Mouse (Mus musculus): ENCODE measurements around the gene Ddc. TPM values are rescaled to one million over a fixed set of nuclear protein-coding genes. Genes with fewer than 3 reads are reported as not detected.

The Ddc gene
- total RNA-seq, 2 experiments from 2014 or later = 1.3 to 1.9 TPM

- peak; percentile 49 to 61 for DNase-seq
These were observed 73.7 kb downstream of the Ddc start for GRCm38 (mm10) chr11:11823980-11824911.

DNA sequence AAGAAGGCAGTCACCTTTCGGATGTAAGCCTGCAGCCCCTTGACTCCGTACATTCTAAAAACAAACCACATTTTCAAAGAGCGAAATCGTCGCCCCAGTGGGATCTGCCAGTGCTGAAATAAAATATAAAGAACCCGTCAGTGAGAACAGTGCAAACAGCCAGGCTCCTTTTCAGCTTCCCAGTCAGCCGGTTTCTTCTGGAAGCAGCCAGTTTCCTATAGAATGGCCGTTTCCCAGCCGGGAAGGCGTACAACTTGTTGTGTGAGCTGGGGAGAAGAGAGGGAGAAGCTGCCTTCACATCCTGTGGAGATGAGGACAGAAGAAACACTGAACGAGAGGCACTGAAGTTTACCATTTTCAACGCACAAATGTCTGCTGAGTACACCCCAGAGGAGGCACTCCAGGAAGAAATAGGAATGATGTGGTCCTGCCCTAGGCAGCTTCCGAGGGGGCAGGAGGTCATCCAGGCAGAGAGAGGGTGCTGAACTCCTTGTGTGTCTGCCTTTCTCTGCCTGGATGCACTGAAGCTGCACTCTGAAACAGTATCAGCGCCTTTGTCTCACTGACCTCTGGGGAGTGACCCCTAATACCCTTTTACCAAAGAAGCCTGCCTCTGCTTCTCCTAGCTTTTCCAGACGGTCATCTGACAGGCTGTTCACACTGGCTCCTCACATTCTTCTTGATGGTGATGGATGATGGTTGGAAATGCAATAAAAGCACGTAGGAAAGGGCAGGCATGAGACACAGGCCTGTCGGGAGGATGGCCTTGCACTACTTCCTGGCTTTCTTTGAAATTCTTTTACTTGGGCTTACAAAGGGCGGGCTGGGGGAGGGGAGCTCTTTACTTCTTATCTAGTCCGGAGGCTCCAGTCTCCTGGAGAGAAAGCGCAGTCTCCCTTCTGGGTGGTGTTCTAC, 75.5 kb downstream of the Ddc start:
- no peak for DNase-seq

GRCm38 (mm10) chr11:11821387-11821975, 76.5 kb downstream of the Ddc start:
- no peak for DNase-seq

GRCm38 (mm10) chr11:11820737-11821136, 77.2 kb downstream of the Ddc start:
- DNase-seq = peak; percentile 39 to 53

DNA sequence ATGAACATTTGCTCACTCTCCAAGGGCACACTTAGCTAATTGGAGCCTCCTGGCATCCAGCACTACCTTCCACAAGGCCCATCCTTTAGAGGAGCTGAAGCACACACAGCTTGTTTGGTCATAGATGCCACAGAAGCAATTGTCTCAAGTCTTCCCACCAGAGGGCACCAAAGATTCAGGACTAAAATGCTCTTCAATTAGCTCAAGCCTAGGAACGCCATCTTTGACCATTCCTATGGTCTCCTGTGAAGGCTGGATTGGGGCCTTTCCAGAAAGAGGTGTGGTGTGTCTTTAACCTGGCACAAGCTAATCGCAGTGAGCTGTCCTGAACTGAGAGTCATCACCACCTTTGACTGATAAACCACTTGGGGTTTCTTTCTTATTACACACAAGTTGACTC, 77.7 kb downstream of the Ddc start:
- peak; percentile 87 to 91 for DNase-seq

DNA sequence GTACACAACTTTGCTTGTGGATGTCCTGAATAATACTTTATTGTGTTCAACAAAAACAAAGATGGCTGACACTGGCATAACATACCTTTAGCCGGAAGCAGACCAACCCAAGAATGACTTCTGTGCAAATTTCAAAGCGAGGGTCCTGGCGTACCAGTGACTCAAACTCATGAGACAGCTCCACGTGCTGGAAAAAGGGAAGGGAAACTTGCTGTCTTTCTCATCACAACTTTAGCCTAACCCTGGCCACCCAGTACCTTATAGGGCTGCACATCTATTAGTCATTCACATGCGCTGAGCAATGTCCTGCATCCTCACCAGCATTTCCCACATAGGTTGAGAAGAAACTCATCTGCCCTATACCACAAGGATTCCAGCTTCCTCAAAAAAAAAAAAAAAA, 78.7 kb downstream of the Ddc start:
- no peak for DNase-seq

DNA sequence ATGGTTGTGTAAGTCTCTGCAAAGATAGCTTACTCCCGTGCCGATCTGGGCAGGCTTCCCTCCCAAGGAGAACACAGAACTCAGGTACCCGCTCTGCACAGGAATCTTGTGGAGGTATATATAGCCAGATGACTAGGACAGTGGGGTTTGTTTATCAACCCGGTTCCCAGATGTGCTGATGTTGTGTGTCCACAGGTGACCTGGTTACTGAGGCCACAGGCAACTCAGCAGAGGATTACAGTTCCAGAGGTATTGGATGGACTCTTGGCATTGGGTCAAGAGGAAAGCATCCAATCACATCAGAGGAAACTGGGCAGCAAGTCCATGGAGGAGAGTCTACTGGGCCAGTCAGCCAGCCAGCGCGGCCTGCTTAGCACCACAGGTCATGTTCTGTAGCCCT, 79.1 kb downstream of the Ddc start:
- no peak for DNase-seq

DNA sequence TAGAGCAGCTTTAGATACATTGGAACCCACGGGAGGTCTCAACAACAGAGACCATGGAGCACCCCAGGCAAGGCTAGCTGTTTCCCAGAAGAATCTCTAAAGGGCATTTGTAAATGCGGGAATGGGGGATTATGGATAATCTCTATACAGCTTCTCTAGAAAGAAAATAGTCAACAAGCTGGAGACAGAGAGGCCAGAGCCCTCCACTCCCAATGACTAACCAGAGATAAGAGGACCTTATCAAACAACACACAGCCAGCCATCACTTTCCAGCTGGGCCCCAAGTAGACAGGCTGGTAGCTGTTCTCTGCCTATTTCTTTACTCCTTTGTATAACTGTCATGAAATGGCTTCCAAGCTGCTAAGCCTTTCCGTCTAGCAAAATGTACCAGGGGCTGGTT, 82.2 kb downstream of the Ddc start:
- no peak for DNase-seq

DNA sequence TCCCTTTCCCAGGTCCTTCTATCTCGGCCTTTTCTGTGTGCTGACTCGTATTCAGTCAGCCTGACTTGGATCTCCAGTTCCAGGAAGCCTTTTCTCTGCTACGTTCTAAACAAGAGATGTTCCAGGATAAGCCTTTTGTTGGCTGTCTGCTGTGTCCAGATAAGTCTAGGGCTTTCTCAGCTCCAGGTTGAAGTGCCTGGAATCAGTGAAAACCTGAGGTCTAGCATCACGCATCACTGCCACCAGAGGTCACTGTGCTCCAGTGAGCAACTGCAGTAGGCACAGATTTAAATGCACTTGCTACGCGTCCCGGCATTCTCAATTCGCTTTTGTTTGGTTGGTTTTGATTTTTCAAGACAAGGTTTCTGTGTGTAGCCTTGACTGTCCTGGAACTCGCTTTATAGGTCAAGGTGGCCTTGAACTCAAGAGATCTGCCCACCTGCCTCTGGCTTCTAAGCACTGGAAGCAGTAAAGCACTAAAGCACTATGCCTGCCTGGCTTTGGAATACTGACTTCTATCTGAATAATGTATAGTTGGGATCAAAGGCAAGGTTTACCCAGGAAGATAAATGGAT, 86.0 kb downstream of the Ddc start:
- peak; percentile 64 to 84 for DNase-seq

DNA sequence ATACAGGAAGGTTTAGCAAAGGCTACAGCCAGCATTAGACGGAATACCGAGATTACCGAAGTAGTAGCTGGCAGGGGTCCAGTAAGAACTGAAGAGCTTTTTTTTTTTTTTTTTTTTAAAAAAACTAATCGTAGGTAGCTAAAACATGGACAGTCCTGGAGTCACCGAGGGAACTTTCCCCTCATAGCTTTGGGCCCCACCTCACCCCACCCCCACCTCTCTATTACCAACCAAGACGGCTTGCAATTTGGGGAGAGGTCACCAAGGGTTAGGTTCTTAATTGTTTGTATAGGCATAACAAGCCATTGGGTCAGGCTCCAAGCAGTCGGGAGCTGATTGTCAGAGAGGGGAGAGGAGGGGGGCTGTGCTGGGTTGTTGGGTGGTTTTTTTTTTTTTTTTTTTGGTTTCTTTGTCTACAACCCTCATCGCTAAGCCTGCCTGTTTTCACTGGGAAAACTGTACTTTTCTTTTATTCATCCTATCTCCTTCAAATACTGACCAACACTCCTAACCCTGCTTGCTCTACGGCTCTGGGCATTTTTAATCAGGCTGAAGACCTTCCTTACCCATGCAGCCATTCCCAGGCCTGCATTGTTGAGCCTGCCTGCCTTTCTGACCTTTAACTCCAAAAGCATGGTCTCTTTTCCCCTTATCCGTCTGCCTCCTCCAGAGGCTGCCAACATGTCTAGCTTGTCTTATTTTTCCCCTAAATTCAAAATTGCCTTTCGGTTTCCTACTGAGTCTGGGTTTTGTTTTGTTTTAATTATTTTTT, 88.4 kb downstream of the Ddc start:
- no peak for DNase-seq

DNA sequence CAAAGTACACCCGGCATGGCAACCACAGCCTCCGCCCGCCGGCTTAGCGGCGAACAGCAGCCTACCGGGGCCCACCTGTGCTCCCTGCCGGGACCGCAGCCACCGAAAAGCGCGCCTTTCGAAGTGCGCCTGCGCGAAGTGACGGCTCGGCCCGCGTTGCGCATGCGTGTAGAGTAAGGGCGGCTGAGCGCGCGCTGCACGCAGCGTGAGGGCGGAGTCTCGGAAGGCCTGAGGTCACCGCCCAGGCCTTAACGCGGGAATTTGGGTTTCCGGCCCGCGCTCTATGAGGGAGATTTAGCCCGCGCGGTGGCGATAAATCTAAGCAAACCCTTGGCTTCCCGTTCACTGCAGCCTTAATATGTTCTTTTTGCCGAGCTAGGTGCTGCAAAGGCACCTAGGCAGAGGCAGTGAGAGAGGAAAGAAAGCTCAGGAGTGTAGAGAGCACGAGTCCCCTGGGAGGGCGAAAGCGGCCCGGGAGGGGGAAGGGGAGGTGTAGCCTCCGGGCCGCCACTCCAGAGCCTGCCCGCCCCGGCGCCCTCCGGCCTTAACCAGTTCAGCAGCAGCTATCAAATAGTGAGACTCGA, 89.0 kb downstream of the Ddc start, which contains the start of gene Fignl1:
Gene Fignl1, minus strand, starts transcription at position 143 of the 584 bp plus-strand sequence.
- peak; percentile 96 to 98 for DNase-seq

GRCm38 (mm10) chr11:11808035-11808819, 89.7 kb downstream of the Ddc start:
- DNase-seq = no peak

- no peak for DNase-seq
These were observed 92.0 kb downstream of the Ddc start for GRCm38 (mm10) chr11:11805951-11806350.

GRCm38 (mm10) chr11:11804421-11804820, 93.5 kb downstream of the Ddc start:
- no peak for DNase-seq

- DNase-seq = no peak
These were observed 96.9 kb downstream of the Ddc start for GRCm38 (mm10) chr11:11801067-11801466.

GRCm38 (mm10) chr11:11800304-11800703, 97.6 kb downstream of the Ddc start:
- DNase-seq = no peak

DNA sequence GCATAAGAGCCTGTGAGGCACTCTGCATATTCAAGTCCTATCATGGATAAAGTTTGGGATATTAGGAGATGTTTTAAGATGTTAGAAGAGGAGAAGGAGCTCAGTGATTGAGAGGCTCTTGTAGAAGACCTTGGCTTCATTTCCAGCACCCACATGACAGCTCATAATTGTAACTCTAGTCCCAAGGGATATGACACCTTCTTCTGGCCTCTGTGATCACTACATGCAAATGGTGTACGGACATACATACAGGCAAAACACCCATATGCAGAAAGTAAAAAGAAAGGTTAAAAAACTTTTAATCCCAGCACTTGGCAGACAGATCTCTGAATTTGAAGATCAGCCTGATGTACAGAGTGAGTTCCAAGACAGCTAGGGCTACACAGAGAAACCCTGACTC, 99.3 kb downstream of the Ddc start:
- DNase-seq = no peak

DNA sequence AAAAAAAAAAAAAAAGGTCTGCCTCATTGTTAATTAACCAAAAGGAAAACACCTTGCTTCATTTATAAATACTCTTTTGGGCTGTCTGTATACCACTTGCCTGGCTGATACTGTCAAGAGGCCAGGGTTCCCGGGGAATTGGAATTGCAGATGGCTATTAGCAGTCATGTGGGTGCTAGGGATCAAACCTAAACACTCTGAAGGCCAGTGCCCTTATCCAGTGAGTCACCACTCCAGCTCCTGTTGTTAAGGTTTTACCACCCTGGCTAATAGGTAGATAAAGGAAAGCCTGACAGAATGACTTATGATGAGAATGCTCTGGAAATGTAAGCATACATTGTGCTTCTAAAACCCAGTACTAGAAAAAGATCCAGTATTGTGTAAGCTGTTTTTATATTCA, 103.3 kb downstream of the Ddc start:
- no peak for DNase-seq

- peak; percentile 76 to 87 for DNase-seq
These were observed 109.4 kb downstream of the Ddc start for GRCm38 (mm10) chr11:11788521-11788974.

DNA sequence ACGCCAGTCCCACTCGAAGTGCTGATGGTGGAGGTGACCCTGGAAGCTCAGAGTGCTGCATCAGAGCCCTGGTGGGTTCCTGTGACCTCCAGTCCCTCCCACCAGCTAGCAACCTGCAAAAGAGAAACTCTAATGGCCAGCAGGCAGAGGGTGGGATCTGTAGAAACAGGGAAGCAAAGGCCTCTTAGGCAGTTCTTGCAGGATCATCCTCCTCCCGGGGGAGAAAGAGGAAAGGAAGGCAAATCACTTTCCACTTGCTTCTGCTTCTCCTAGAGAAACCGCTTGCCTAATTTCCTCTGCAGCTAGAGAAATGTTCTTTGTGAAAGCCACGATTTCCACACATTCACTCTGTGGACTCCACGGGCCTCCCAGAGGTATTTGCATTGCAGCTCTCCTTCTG, 112.5 kb downstream of the Ddc start:
- DNase-seq = peak in 1 of 2 experiments; percentile 42
